Mouse (Mus musculus) liver, adult 2 months (tissue): ENCODE results near the gene Tmem35b.

Experiments used
- CTCF ChIP-seq: fragments of 200-500 bp; IDR thresholded peaks from 2 replicates; pipeline ENCODE4 v1.5.1; 2011; ENCODE audit warnings: low read depth, low read length, control low read depth
- POLR2A ChIP-seq: fragments of 200-500 bp; IDR thresholded peaks from 2 replicates; pipeline ENCODE4 v1.6.1; 2011; ENCODE audit warnings: low read length, control low read depth; ENCODE audit not compliant: insufficient read depth; ENCODE audit errors: extremely low read depth

DNA sequence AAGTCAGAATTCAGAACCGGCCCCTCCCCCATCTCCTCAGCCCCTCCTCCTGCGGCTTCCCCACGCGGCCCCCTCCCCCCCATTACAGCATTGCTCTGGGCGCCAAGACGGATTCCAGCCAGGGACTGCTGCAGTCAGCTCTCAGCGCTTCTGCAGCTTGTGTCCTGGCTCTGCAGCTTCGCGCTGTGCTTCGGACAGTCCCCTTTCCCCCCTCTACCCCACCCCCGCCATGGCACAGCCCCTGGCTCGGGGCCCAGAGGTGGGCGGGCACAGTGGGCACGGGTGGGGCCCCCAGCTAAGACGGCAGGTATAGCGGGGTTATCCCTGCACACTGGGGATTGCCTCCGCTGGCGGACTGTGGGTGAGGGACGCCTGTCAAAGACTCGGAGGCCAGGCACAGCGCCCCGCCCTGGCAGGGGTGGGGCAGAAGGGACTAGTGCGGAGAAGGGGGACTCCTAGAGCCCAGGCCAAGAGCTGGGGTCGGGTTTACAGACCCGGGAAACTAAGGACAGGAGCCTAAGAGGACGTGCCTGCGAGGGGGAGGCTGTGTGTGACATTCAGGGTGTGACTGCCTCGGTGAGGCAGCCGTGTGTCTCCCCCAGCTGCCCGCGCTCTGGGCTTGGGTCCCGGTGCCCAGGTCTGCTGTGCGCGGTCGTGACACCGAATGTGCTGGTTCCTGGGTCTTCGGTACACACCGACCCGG lies 44.9 kb downstream of the Tmem35b start:
- TF ChIP-seq CTCF: no peak
- TF ChIP-seq POLR2A: no peak
